Mouse (Mus musculus) forebrain, embryonic 10.5 days (tissue): Measurements from ENCODE around the gene Anxa2. TPM values are rescaled to one million over a fixed set of nuclear protein-coding genes. Genes with fewer than 3 reads are reported as not detected.

ENCODE experiments used
- DNase-seq: peaks from one replicate; pipeline ENCODE4 v3.0.0-alpha.2; 2017; ENCODE audit warnings: low spot score; ENCODE audit errors: extremely low spot score
- H3K27ac ChIP-seq: fragments of 300-500 bp; sonication (generic); 2 replicates; pipeline ENCODE4 v1.5.1; 2016; ENCODE audit warnings: mild to moderate bottlenecking
- H3K27me3 ChIP-seq: fragments of 300-500 bp; sonication (generic); 2 replicates; pipeline ENCODE4 v1.6.1; 2016; ENCODE audit warnings: mild to moderate bottlenecking; ENCODE audit not compliant: poor library complexity, severe bottlenecking
- H3K36me3 ChIP-seq: fragments of 300-500 bp; sonication (generic); replicated peaks from 2 replicates; pipeline ENCODE4 v1.6.1; 2016; ENCODE audit warnings: mild to moderate bottlenecking, moderate library complexity
- H3K4me1 ChIP-seq: fragments of 300-500 bp; sonication (generic); 2 replicates; pipeline ENCODE4 v1.6.1; 2016
- H3K4me3 ChIP-seq: fragments of 300-500 bp; sonication (generic); 2 replicates; pipeline ENCODE4 v1.5.1; 2016; ENCODE audit warnings: mild to moderate bottlenecking, moderate library complexity
- H3K9me3 ChIP-seq: fragments of 300-500 bp; sonication (generic); 2 replicates; pipeline ENCODE4 v1.6.1; 2016; ENCODE audit warnings: mild to moderate bottlenecking, moderate library complexity
- WGBS: fragments of 180-500 bp; shearing (Covaris S2); methylation state at CpG from one replicate; pipeline ENCODE4 v1.1.7; 2016; 5-methylcytosine and 5-hydroxymethylcytosine counted together
- polyA plus RNA-seq: library from polyadenylated mRNA; unstranded; fragments of >200 nt; fragmentation: Nextera tagmentation; extraction: Ambion mirVana; gene quantifications from 2 replicates; pipeline ENCODE4 v1.2.1, GENCODE M21; 2016

The Anxa2 gene
- polyA plus RNA-seq, 1 experiment from 2014 or later: 100 TPM

DNA sequence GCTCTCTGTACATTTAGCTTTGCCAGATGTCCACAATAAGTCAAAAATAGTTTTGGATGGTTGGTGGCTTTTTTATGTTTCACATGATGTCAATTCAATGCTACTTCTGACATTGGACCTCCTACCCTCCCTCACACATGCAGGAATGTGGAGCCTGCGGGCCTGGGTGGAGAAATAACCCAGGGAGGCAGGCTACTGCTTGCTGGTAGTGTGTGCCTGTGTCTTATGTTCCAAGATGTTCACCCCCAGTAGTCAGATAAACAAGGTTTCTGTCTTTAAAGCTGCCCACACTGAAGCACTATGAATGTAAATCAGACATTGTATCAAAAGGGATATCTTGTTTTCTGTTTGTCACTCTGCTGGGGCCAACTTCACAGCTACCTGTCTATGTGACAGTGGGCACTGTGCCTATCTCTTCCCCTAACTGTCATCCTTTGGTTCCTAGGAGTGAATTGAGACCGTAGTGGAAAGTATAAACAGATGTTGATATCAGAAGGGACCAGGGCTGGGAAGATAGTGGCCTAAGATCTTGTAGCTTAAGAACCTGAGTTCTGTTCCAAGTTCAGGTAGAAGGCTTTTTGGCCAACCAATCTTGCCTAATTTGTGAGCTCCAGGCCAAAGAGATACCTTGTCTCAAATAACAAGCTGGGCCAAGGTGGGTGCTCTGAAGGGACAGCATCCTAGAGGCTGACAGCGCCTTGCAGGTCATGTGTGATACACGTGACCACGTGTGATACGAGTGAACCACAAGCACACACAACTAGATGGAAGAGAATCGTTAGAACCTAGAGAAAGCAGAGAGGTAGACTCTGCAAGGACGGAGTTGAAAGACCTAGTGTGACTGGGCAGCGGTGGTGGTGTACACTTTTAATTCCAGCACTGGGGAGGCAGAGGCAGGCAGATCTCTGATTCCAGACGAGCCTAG lies 1.3 kb upstream of the Anxa2 start:
- Histone ChIP-seq H3K4me3 (no peak overlapping the region), H3K27ac (no peak overlapping the region), H3K9me3 (no peaks in the 10 kb centered on the region), H3K4me1 (peaks cover 24% of the 10 kb centered on the region), H3K36me3 (no peaks in the 10 kb centered on the region), H3K27me3 (peaks cover 54% of the 10 kb centered on the region)
- WGBS: 92% methylated on average over 10 of the region's 10 CpGs
- no peak for DNase-seq

DNA sequence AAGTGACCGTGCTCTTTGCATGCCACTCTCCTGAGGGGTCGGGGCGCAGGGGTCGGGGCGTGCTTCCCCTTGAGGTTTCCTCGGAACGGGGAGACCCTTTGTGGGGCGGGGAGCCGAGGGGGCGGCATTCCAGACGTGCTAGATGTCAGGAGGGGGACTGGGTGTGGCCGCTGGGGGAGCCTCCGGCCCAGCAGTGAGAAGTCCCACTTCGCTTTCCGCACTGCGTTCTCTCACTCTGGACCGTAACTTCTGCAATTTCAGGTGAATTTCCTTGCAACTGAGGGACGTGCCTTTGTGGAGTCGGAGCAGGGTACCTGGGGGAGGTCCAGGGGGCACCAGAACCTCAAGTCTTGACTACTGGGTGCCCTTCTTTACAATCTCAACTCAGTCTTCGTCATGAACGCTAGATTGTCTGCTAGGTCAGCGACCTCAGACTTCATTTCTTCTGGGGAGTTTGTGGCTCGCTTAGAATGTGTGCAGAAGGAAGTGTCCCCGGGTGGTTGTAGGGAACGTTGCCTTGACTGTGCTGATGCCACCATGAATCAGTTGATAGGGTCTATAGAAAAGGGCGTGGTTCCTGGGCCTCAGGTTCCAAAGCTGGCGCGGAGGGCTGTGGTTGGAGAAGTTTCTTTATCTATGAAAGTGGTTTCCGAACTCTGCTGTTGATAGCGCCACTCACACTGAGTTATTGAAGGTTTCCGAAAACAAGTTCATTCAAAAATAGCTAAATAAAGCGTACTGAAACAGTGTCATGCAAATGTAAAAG lies 664 bp downstream of the Anxa2 start:
- 6% methylated on average over 32 of the region's 32 CpGs for WGBS
- DNase-seq: peak; percentile 40
- peak overlapping the region; percentile 81 for H3K27ac ChIP-seq
- H3K4me3 ChIP-seq: peak overlapping the region; percentile 60
- H3K4me1 ChIP-seq: peaks cover 39% of the 10 kb centered on the region
- H3K9me3 ChIP-seq: no peaks in the 10 kb centered on the region
- H3K27me3 ChIP-seq: peaks cover 54% of the 10 kb centered on the region
- no peaks in the 10 kb centered on the region for H3K36me3 ChIP-seq

DNA sequence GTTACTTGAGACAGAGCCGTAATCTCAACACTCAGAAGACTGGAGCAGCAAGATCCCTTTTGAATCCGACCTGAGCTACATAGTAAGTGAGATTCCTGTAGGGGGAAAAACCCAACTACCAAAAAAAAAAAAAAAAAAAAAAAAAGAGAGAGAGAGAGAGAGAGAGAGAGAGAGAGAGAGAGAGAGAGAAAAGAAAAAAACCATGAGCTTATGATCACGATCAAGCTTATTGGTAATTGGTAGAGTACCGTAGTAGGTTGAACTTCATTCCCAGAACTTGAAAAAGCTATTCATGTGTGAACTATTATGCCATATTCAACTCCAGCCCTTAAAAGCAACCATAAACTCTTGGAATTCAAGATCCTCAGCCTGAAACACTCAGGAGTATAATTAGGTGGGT lies 1.3 kb downstream of the Anxa2 start:
- Histone ChIP-seq H3K27ac (no peak overlapping the region), H3K27me3 (peaks cover 54% of the 10 kb centered on the region), H3K4me1 (peaks cover 44% of the 10 kb centered on the region), H3K9me3 (no peaks in the 10 kb centered on the region), H3K4me3 (peak overlapping the region; percentile 60; the same call in 1 of the 2 replicates), H3K36me3 (no peaks in the 10 kb centered on the region)
- WGBS: 69% methylated on average over 4 of the region's 4 CpGs
- DNase-seq: no peak

DNA sequence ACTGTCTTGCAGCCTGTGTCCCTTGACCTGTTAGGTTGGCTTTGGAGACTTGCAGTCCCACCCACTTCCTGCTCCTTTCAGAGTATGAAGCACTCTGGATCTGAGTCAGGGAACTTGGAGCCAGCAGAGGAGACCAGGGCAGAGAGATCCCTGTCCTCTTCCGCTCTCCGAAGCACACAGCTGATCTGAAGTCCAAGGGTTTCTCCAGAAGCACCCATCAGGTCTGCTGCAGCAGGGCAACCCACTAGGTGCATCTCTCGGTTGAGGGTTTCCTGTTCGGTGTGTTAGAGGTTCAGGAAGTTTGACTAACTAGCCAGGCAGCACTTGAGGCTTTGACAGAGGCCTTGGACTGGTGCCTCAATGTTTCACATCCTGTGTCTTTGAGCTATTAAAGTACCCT lies 2.0 kb downstream of the Anxa2 start:
- no peaks in the 10 kb centered on the region for H3K36me3 ChIP-seq
- peaks cover 54% of the 10 kb centered on the region for H3K27me3 ChIP-seq
- peaks cover 44% of the 10 kb centered on the region for H3K4me1 ChIP-seq
- WGBS: 88% methylated on average over 4 of the region's 4 CpGs
- H3K4me3 ChIP-seq: no peak overlapping the region
- no peaks in the 10 kb centered on the region for H3K9me3 ChIP-seq
- DNase-seq: no peak
- no peak overlapping the region for H3K27ac ChIP-seq

DNA sequence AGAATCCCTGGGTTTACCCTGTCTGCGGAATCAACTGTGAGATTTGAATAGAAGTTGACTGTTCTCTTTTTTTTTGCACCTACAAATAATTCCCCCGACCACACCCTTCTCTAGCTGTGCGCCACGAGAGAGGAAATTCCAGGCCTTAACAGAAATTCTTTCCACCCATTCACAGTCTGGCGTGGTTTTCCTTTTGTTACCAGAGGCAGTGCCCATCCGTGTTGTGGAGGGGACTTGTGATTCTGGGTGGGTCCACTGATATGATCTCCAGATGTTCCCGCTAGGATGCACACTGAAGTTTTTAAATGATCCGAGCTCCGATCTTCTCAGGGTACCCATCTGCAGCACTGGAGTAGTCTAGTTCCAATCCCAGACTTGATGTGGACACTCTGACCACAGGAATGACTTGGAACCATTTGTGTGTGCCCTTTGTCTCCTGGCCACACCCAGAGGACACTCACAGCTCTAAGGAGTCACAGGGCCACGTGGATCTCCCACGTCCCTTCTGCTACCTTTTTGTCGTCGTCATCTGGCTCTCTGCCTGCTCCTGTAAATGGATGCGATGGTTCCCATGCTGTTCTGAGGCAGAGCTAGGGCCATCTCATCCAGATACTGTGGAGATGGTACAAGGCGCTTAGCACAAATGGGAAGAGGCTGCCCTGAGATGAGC lies 3.1 kb downstream of the Anxa2 start:
- no peak overlapping the region for H3K4me3 ChIP-seq
- peaks cover 44% of the 10 kb centered on the region for H3K4me1 ChIP-seq
- H3K36me3 ChIP-seq: no peaks in the 10 kb centered on the region
- no peak overlapping the region for H3K27ac ChIP-seq
- WGBS: 89% methylated on average over 15 of the region's 15 CpGs
- no peaks in the 10 kb centered on the region for H3K9me3 ChIP-seq
- no peak for DNase-seq
- peaks cover 54% of the 10 kb centered on the region for H3K27me3 ChIP-seq

DNA sequence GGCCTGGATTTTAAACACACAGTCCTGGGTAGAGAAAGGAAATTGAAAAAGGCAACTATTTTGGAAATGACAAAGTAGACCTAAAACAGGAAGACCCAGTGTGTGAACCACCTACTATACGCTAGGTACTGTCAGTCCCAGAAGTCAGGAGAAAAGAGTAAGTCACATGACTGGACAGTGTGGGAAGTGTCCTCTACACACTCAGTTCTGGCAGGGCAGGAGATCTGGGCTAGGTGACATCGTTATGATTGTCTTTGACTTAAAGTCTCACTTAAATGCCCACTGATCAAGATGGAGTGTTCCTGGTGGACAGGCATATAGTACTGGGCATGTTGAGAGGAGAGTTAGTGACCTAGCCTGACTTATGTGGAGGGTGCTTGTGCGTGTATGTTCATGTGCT lies 3.7 kb downstream of the Anxa2 start:
- no peak for DNase-seq
- 91% methylated on average over 3 of the region's 3 CpGs for WGBS
- Histone ChIP-seq H3K36me3 (no peaks in the 10 kb centered on the region), H3K9me3 (no peaks in the 10 kb centered on the region), H3K27me3 (peaks cover 49% of the 10 kb centered on the region), H3K4me3 (no peak overlapping the region), H3K27ac (no peak overlapping the region), H3K4me1 (peaks cover 44% of the 10 kb centered on the region)

DNA sequence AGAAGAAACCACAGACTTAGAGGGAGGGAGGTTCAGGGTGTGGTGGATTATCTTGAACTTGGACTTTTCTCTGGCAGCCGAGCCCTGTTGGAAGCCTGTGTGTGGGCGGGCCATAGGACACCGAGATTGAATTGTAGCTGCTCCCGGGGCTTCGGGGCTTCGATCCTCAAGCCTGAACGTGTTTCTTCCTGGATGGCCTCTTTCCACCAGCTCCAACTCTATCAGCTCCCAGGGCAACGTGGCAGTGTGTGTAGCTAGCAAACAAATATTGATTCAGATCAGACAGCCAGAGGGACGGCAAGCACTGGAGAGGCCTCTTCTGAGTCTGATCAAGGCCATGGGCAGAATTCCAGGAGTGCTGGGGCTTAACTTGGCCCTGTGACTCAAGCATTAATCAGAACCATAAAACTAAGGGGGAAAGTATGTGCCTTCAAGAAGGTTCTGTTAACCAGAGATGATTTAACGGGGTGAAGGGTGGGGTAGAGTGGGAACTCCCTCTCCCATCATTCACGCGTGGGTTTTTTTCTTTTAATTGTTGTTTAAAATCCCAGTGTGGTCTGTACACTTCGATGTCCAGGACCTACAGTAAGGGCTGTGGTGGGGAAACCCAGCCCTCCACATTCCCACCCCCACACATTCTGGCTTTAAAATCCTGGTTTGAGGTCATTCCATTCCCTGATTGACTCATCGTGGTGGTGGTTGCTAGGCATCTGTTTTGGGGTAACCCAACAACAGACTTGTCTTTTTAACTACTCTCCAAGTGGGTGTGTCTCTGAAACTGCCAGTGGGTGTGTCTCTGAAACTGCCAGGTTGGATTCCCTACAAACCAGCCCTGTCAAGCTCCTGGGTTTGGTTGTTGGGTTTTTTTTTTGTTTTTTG lies 4.6 kb downstream of the Anxa2 start:
- H3K36me3 ChIP-seq: no peaks in the 10 kb centered on the region
- H3K4me3 ChIP-seq: no peak overlapping the region
- no peaks in the 10 kb centered on the region for H3K9me3 ChIP-seq
- H3K4me1 ChIP-seq: peaks cover 43% of the 10 kb centered on the region
- 73% methylated on average over 14 of the region's 14 CpGs for WGBS
- H3K27ac ChIP-seq: peak overlapping the region; percentile 58; the same call in 1 of the 2 replicates
- H3K27me3 ChIP-seq: peaks cover 41% of the 10 kb centered on the region
- DNase-seq: no peak

DNA sequence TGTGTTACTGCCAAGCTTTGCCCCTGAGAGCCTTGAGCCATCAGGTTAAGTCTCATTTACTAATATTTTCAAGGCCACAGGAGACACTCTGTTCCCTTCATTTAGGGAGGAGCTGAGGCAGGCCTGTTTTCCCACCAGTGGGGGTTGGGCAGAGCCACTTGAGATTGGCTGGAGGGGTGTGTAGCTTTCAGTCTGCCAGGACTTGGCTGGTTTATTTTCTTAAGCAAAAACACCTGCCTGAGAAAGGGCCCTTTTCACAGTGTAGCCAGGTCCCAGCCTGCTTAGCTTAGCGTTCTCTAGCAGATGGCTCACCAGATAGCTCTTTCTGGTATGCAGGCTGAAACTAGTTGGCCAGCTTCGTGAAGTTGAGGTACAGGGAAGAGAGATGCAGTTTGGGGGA lies 5.6 kb downstream of the Anxa2 start:
- H3K36me3 ChIP-seq: no peaks in the 10 kb centered on the region
- no peak overlapping the region for H3K4me3 ChIP-seq
- H3K27me3 ChIP-seq: peaks cover 31% of the 10 kb centered on the region
- H3K27ac ChIP-seq: peak overlapping the region; percentile 31; the same call in 1 of the 2 replicates
- H3K9me3 ChIP-seq: no peaks in the 10 kb centered on the region
- no peak for DNase-seq
- peaks cover 33% of the 10 kb centered on the region for H3K4me1 ChIP-seq
- 65% methylated on average over 2 of the region's 2 CpGs for WGBS

DNA sequence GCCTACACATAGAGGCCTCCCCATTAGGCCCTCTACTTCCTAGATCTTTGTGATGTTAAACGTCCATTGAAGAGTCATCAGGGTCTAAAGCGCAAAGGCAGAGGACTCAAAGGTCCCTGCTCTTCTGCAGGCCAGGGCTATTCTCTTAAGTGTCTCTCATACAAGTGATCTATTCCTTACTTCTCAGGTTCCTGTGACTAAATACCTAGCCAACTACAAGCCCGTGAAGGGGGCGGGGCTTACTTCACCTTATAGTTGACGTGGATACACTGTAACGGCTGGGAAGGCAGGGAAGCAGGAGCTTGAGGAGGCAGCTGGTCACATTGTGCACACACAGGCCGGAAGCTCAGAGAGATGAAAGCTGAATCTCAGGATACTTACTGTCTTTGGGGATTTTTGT lies 6.5 kb downstream of the Anxa2 start:
- Histone ChIP-seq H3K9me3 (no peaks in the 10 kb centered on the region), H3K27me3 (peaks cover 22% of the 10 kb centered on the region), H3K27ac (no peak overlapping the region), H3K36me3 (no peaks in the 10 kb centered on the region), H3K4me3 (no peak overlapping the region), H3K4me1 (peaks cover 27% of the 10 kb centered on the region)
- no peak for DNase-seq
- WGBS: 93% methylated on average over 7 of the region's 7 CpGs

DNA sequence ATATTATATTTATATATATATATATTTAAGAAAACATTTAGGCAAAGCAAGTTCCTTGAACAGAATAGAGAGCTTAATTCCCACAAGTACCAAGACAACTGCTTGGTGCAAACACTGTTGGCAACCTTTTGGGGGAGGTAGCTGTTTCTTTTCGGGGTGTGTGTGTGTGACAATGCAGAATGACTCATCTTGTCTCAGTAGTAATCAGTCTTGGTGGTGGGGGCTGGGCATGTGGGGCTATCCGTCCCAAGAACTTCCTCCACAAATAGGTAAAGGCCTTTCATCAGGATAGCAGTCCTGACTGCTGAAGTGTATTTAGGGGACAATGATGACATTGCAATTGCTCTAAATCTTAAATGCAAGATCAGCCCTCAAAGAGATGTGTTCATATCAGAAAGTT lies 9.6 kb downstream of the Anxa2 start:
- Histone ChIP-seq H3K9me3 (no peaks in the 10 kb centered on the region), H3K27me3 (no peaks in the 10 kb centered on the region), H3K4me1 (peaks cover 31% of the 10 kb centered on the region), H3K4me3 (no peak overlapping the region), H3K27ac (no peak overlapping the region), H3K36me3 (no peaks in the 10 kb centered on the region)
- DNase-seq: no peak
- WGBS: 92% methylated on average over 2 of the region's 2 CpGs

DNA sequence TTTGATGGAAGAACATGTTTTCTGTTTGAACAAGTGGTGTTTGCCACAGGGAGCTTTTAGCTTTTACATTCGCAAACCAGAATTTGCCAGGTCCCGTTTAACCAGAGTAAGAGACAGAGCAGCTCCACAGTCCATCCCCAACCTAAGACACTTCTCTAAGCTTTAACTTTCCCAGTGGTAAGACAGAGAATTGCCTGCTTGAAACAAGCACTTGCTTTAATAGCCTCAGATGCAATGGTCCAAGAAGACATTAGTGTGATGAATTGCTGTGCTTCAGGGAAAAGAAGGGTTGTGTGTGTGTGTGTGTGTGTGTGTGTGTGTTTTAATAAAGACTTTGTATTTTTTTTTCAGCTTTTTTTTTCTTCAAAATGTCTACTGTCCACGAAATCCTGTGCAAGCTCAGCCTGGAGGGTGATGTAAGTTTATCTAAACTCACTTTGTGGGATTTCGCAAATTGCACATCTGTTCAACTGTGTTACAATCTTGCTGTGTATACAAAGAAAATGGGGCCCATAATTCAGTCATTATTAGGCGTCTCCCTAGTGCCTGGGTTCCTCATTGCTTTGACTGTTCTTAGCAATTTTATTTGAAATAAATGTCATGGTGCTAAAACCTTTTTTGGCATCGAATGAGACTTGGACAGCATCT lies 10.8 kb downstream of the Anxa2 start:
- no peak for DNase-seq
- H3K4me3 ChIP-seq: no peak overlapping the region
- WGBS: 93% methylated on average over 6 of the region's 6 CpGs
- H3K36me3 ChIP-seq: no peaks in the 10 kb centered on the region
- no peak overlapping the region for H3K27ac ChIP-seq
- H3K4me1 ChIP-seq: peaks cover 31% of the 10 kb centered on the region
- H3K9me3 ChIP-seq: no peaks in the 10 kb centered on the region
- H3K27me3 ChIP-seq: peaks cover under 1% of the 10 kb centered on the region; the same call in 1 of the 2 replicates
